Mouse (Mus musculus) lung, postnatal 10 days (tissue): ENCODE measurements around the gene Nae1.

Source experiments
- DNase-seq: peaks from one replicate; pipeline ENCODE4 v3.0.0; 2021

The Nae1 gene

DNA sequence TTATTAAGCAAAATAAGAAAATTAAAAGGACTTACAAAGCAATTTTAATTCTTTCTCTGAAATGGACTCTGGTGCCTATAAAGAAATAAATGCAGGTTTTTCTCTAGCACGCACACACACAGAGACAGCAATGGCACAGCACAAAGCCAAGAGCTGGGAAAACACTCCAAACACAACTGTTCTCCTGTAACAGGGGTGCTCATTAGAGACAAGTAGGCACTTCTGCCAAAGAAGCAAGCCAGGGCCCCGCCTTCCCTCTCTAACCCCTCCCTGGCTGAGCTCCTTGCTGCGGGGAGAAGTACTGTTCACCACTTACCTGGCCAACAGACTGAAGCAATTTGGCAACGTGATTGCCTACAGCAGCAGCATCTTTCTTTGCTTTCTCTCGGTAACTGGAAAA lies 16.6 kb downstream of the Nae1 start:
- peak; percentile 60 for DNase-seq

GRCm38 (mm10) chr8:104510134-104510533 lies 24.3 kb downstream of the Nae1 start:
- DNase-seq = no peak

DNA sequence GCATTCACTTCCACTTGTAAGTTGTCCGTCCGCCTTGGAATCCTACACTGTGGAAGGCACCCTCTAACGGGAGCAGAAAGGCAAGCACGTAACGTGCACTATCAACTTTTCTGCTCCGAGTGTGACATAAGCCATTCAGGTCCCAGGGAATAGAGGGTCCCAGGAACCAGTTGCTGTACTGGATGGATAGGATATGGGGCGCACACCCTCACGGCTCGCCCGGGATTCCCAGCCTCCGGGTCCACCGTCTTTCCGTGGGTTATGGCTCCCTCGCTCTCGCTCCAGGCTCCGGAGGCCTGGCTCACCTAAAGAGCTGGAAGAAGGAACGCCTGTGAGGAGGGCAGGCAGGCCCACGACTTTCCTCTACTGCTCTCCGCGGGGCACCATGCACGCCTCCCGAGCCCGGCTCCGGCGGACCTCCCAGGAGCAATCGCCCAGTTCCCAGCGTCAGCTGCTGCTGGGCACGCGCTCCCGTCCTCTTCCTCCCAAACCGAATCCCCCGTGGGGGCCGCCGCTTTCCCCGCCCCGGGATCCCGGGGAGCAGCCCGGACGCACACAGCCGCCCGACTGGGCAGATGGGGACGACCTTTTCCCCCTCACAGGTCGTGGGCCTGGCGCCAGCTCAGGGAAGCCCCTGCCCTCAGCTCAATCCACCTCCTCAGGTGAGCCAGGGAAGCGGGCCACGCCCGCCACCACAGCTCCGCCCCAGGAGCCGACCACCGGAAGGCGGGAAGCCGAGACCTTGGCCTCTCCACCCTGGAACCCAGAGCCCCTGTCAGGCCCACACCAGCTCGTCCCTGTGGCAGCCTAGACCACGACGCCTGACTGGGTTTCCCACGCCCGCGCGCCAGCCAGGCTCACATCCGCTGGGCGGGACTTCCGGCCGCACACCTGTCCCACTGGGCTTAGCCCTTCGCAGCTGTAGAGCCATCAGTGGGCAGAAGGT lies 25.1 kb downstream of the Nae1 start, which contains the start of gene Terb1:
Gene Terb1 (minus strand): TSS at position 850 of the 946 bp plus-strand sequence.
- peak; percentile 38 for DNase-seq

GRCm38 (mm10) chr8:104479091-104479490 lies 55.3 kb downstream of the Nae1 start:
- DNase-seq = no peak

GRCm38 (mm10) chr8:104472465-104472864 lies 62.0 kb downstream of the Nae1 start:
- DNase-seq = no peak

DNA sequence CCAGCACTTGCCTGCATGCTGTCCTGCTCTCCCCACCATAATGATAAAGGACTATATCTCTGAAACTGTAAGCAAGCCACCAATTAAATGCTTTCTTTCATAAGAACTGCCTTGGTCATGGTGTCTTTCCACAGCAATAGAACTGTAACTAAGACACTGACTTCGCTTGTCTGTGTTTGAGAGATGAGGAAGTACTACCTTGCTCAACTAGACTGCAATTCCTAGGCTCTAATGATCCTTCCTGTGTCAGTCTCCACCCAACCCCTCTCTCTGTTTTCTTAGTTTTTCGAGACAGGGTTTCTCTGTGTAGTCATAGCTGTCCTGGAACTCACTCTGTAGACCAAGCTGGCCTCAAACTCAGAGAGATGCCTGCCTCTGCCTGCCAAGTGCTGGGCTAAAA lies 67.0 kb downstream of the Nae1 start:
- no peak for DNase-seq
